Mouse (Mus musculus) kidney, postnatal 10 days (tissue): Measurements from ENCODE around the gene Sel1l3.

Source experiments
- DNase-seq: peaks from one replicate; pipeline ENCODE4 v3.0.0; 2021; ENCODE audit warnings: mixed read lengths

The Sel1l3 gene

DNA sequence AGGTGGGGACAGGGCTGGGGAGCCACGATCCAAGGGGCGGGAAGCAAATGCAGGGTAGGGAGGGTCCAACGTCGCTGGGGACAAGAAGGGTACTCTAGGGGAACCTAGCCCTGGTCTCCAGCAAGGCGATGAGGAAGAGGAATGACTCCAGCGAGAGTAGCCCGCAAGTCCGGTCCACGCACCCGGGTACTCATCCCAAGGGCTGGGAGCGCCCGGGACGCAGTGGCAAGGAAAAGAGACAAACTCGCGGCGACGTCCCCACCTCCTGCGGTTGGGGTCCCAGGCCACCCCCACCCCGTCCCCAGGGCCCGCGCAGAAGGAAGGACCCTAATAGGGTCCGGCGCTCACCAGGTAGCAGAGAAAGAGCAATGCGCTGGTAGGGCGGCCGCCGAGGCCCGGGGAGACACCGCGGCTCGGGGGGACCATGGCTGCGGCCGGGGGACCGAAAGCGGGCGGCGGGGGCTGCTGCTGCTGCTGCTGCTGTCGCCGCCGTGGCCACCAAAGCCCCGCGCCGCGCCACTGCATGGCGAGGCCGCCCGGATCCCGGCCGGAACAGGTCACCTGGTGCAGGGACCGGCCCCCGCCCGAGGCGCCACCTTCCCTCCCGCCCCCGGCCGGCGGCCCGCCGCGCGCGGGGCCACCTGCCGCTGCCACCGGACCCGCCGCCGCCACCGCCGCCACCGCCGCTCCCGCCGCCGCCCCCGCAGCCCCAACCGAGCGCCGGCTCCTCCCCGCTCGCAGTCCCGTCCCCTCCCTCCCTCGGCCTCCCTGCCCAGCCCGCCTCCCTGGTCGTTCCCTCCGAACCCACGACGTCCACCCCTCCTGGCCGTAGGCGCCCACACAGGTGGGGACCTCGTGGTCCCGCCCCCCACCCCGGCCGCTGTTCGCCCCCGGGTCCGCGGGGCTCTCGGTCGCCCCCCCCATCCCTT is 681 bp downstream of the Sel1l3 start:
- DNase-seq: peak; percentile 54

DNA sequence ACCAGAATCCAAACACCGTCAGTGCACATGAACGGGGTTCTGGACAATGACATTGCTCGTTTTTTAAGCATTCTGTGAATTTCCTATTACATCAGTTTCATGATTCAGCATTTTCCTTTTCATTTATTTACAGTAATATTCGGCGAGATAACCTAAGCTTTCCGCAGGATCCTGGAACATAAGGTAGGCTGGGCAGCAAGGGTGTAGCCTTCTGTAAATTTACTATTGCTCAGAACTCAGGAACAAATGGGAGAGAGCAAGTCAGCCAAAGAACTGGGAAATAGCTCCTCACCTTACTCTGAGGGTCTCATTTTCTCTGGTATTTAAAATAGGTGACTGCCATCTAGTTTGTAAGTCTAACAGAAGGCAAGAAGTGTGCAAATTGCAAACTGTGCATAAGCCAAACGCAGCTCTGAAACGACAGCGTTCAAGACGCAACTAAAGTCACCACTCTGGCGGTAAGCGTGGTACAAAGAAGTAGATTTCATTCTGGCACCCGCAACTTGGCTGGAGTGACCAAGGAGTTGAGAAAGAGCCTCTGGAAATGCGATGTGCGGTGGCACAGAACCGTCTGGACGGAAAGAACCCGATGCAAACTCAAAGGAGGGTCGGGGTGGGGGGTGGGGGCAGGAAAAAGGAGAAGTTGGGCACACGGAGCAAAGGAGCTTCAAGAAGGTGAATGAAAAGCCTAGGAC is 1.5 kb downstream of the Sel1l3 start:
- no peak for DNase-seq

DNA sequence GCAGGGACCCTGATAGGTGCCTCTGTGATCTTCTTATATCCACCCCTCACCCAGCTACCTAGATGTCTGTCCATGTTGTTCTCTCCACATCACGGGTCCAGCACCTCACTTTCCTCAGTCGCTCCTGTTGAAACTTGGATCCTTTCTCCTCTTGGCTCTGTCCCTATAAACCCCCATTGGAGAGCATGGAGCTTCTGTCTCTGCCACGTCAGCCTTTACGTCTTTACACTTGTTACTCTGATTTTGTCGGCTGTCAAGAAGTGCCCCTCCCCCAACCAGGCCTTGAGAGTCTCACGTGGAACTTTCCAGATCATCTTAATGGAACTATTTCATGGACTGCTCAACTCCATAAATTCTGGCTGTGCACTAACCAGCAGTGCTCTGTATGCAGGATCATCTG is 2.5 kb downstream of the Sel1l3 start:
- DNase-seq: no peak

DNA sequence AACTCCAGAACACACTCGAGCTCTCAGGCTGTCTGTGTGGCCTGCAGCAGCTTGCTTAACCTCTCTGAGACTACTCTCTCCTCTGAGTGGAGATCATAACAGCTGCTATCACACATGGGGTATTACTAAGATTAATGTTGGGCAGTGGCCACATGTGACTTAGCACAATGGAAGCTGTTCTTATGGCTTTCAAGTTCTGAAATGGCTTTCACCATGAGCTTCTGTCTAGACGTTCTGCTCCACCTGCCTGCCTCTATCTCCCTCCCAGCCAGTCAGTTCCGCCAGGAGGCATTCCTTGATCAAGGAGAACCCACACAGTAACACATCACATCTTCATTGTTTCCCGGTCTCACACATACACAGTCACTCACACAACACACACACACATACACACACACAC is 3.2 kb downstream of the Sel1l3 start:
- DNase-seq: no peak

DNA sequence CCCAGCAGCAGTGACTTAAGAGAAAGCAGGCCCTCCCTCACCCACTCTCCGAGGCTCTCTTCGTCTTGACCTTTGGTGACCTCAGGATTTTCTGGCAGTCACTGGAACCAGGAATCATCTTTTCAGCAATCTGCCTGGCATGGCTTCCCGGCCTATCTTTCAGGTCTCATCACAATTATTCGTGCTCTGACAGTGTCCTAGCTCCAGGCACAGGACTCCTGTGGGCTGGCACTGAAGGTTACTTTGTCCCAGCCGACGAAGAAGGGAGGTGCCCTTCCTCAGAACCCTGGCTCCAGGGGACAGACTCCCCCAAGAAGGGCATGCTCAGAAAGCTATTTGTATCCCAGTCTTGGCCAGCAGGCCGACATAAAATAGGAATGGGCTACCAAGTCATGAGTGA is 4.0 kb downstream of the Sel1l3 start:
- DNase-seq: no peak

DNA sequence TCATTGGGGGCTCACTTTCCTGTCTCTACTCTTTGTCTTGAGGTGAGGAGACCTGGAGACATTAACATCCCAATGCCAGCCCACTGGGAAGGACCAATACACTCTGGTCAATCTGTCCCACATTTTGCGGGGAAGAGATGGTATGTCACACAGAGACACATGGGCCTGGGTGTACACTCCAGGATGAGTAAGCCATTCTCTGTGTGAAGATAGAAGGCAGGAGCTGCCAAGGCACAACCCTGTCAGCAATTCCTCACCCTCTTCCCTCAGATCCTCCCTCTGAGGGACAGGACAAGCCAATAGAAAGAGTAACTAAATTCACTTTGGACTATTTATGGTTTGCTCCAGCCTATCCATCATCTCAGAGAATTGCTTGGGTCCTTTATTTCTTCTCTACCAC is 5.0 kb downstream of the Sel1l3 start:
- no peak for DNase-seq

DNA sequence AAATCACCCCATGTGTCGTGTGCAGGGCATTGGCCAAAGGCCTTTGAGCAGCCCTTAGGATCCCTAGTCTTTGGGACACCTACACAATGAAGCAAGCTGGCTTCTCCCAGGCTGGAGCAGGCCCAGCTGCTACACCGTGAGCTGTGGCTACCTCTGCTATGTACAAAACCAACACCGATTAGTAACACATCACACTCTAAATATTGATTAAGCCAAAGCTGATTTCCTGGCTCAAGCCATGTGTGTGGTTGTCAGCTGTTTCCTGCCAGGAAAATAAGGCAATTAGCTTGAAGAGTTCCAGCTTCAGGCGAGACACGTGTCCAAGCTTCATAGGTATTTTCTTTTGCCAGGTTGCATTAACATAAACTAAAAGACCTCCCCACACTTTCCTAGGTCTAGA is 7.2 kb downstream of the Sel1l3 start:
- no peak for DNase-seq

DNA sequence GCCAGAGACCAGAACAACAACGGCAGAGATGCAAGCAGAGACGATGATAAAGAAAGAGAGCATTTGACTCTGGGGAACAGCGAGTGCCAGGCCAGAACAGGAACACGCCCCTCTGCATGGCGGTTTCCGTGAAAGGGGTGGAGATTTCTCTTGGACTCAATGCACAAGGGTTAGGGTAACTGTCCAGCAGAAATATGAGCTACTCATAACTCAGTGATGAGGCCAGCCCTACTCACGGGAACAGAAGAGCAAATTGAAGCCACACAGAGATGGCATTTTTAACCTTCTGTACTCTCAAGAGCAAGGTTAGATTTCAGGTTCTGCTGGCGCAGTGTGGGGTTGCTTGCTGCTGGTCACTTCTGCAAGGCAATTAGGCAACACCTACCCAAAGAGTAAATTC is 11.0 kb downstream of the Sel1l3 start:
- no peak for DNase-seq

DNA sequence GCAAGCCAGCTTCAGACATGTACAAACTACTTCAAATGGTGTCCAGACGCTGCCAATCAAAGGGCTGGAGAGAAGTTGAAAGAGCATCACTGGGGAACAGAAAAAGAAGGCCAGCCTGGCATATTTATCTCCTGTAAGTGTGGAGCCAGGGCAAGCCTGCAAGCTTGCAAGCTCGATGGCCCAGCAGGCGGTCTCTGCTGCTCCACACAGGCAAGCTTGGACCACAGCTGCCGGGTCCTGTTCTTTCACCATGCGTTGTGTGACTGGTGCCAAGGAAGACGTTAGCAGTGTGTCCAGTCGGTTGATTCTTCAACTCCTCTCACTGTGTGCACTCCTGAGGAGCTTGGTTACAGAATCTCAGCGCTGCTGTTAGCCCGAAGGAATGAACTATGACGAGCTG is 12.9 kb downstream of the Sel1l3 start:
- no peak for DNase-seq

DNA sequence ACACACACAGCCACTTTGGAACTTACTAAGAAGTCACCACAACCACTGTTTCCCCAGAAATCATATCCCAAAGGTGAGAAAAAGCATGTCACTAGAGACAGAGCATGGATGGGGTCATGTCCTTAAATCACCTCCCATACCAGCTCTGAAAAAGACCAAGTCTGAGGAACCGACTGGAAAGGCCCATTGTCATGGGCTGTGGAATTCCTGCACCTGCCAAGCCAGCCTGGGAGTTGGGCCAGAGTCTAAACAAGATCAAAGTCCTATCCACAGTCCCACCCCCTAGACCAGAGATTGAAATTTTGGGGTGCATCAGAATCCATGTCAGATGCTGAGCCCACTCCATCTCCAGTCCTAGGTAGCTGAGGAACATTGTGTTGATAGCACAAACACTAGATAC is 15.3 kb downstream of the Sel1l3 start:
- DNase-seq: peak; percentile 22

DNA sequence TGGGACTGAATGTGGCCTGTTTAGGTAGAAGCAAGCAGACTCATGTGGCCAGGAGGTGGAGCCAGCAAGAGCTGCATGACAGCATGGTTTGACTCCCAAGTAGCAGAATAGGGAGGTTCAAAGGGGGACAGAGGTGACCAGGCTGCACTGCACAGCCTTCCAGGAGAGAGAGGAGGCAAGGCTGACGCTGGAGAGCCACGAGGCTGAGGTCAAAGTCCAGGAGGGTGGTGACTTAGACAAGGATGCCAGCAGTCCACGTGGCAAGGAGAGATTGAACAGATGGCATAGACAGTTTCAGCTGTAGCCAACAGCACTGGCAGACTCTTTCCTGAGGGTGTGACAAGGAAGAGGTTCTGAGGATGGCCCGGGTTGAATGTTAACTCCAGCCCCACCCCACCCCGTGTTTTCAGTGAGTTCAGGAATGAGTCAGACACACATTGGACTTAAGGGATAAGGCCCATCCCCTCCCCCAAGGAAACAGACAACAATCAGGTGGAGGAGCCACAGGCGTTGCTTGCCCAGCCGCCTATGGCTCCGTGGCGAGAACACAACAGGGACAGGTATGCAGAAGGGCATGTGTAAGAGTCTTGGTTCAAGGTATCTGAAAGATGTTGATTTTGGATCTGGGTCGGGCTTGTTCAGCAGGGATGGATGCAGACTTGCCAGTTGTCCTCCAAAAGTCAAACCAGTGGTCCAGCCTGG is 17.2 kb downstream of the Sel1l3 start:
- peak; percentile 80 for DNase-seq

DNA sequence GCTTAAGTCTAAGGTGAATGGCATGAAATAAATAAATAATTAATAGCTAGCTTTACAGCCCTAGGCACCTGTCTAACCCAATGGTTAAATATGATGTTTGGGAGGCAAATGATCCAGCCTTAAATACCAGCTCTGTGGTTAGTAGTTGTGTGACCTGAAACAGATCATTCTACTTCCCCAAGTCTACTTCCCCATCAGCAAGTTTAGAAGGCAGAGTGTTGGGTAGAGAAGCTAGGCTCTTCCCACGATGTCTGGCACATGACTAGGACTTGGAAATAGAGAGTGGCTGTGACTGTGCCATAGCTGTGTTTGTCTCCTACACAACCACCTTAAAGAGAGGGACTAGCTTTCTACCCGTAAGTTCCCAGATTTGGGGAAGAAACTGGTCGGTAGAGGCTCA is 18.9 kb downstream of the Sel1l3 start:
- DNase-seq: no peak

DNA sequence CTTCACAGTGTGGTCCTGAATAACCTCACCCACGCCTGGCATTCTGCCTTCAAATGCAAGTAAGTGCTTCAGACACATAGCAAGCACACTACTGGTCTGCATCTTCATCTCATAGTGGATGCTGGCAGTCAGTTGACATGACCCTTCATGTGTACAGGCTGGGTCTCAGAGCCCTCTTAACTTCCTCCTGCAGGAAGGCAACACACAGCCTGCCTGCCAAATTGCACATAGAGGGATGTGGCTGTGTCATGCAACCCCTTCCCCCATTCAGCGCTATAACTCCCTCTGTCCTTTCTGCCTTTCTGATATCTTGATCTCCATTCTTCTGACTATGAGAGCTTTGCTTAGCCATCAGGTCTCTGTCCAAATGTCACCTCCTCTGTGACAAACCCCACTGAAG is 19.3 kb downstream of the Sel1l3 start:
- no peak for DNase-seq

DNA sequence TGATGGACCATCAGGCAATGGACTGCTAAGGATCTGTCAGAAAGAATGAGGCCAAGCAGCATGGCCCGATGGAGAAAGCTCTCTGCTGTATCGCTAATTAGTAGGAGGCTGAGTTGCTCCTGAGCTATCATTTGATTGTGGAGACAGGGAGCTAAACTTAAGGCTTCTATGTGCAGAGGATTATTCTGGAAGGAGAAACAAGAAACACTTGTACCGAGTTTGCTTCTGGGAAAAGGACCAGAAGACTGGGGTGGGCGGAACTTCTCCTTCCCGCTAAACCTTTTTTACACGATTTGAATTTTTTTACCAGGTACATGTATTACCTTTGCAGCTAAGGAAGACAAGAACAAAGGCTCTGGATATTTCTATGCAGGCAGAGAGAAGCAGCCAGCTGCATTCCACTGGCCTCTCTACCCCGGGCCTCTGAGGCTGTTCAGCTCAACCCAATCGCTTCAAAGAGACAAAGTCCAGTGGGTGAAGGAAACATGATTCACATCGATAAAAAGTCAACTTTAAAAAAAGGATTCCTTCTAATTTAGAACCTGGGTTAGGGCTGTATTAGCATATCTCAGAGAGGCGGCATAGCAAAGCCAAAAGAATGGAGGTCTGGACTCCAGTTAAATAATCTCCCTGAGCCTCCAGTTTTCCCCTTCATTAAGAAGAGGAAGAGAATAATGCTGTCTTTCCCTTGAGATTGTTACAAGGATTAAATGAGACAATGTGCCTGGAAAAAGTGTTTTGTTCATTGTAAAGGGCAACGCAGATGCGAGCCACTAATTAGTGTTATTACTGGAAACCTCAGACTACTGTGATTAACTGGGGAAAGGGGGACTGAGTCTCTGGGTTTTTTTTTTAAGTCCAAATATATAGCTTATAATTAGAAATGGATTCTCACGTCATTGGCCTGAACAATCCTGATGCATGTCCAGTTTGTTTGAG is 20.4 kb downstream of the Sel1l3 start:
- no peak for DNase-seq

DNA sequence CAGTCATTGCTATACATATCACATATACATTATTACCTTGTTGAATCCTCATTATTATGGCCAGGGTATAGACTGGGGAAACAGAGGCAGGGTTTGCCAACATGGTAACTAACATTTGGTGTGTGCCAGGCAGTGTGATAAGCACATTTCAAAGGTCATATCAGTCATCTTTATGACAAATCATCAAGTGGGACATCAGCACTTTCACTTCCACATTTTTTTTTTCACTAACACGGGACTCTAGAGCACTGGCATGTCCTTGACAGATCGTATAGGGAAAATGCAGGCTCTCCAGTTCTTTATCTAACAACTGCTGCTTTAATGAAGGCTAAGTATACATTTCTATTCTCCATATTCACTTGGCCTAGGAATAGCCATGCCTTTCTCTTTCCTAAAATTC is 25.1 kb downstream of the Sel1l3 start:
- DNase-seq: no peak

DNA sequence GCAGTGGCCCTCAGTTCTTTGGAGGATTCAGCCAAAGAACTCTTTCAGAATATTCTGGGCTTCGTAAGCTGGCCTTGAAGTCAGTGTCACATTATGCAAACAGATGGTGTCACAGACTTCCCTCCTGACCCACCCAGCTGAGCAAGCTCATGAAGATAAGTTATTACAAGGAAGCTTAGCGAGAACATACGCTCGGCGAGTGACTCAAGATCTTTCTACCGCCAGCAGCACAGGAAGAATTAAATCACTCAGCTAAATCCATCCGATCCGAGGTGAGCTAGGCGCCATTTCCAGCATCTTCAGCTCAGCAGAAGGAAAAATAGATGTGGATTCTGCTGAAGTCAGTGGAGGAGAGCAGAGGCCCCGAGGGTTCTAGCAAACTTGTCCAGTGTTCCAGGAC is 26.5 kb downstream of the Sel1l3 start:
- DNase-seq: peak; percentile 16

DNA sequence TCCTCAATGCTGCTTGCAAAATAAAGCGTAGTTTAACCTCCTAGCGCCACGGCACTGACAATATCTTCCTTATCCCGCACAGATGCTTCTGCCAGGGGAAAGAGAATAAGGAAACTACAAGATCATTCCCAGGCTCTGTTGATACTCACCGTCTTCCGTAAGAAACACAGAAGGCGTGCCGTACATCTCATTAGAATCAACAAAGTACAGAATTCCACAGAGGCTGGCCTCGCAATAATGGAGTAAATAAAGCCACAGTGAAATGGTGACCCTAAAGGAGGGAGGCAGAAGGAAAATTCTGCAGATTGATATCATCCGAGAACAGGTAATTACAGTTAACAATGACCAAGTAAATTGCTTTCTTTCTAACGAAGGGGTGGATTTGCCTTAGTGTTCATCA is 27.9 kb downstream of the Sel1l3 start:
- DNase-seq: no peak

DNA sequence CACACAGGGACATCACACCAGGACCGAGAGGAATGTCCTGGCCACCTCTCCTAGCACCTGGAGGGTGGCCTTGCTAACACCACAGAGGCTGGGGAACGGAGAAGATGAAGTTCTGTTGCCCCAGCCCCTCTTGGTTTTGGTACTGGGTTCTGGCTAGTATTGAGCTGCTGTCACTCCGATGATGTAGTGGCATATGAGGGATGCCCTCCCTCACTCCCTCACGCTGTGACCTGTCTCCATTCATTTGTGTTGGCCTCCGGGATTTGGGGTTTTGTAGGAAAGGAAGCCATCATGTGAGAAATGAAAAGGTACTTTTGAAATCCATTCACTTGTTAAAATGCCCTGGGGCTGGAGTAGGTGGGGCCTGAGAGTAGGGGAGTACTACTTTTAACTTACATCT is 33.8 kb downstream of the Sel1l3 start:
- no peak for DNase-seq

DNA sequence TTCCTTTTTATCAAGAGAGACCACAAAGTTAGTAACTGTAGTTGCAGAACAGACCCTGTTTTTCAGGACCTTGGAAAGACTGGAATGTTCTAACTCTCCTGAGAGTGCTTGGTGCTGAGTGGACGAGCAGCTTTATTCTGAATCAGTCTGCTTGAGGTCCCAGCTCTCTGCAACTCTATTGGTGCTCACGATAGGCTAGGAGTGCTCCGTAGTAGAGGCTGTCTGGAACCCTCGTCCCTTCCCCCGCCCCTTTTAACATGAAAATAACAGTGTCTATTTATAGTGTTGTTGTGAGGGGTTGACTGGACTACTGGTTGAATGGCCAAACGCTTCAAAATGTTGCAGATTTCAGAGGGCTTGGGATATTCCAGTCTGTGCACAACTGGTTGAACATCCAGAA is 37.0 kb downstream of the Sel1l3 start:
- no peak for DNase-seq

DNA sequence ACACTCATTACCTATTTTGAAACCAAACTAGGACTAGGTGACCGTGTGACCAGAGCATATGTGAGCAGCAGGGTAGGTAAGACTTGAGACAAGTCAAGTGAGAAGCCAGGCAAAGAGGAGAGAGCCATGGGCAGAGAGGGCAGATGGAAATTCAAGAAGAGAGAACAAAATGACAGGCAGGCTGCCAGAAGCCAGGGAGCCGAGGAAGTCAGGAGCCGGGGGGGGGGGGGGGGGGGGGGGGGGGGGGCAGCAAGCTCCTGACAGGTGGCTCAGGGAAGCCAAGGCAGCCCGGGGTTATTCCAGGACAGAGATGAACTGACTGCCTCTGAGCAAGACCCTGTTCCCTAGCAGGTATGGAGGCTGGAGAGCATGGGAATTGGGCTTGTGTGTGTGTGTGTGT is 37.7 kb downstream of the Sel1l3 start:
- DNase-seq: peak; percentile 20

DNA sequence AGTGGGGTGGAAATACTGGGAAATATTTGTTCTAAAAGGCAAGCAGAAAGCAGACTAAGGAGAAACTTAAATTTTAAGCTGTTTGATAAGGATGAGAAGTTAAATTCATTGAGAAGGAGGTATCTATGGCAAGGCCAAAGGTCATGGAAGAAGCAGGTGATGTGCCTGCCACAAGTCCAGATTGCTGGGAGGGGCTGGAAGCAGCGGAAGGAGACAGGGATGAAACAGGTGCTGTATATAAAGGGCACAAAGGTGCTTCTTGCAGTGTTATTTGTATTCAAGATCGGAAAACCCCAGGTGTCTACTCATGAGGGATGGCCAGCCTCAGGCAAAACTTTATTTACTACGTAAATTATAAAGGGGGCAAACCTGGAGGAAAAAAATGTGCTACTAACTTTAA is 38.5 kb downstream of the Sel1l3 start:
- DNase-seq: no peak

DNA sequence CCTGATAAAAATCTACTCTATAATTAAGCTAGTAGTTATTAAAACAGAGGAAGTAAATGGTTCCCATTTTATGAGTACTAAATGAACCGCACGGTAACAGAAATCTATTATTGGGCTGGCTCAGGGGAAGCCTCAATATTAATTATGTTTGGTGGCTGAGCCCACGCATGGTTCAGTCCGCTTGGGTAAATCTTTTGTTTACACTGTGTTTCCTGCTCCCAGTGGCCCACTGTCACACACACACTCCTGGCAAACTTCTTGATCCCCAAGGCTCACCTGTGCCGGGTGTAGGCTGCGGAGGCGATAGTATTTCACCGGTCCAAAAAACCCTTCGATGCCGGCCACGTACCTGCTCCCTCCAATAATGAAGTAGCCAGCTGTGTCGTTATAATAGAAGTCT is 39.3 kb downstream of the Sel1l3 start:
- no peak for DNase-seq

DNA sequence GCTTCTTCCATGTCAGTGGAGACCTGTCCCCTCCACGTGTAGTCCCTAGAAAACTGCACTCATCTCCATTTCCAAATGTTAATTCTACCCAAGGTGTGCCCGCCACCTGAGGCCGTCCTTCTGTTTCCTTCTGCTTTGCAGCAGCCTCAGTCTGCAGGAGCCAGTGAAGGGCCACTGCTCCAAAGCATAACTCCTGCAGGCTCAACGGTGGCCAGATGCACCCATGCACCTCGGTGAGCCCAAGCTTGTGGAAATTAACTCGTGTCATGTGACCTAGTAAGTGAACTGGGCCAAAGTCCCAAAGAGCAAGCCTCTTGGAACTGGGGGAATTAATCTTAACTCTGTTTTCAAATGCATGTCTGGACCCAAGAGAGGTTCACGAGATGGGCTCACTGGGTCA is 40.8 kb downstream of the Sel1l3 start:
- DNase-seq: peak; percentile 63
